Mouse (Mus musculus) embryo, embryonic 10.5 days (tissue): Measurements from ENCODE around the gene Ugt1a7c.
"Not testable (repeated sequence)": the region's sequence is repeated elsewhere in the genome, so short reads cannot be mapped to it uniquely, and the experiment has no call there.

Experiments
- DNase-seq: peaks from one replicate; pipeline ENCODE4 v3.0.0-alpha.2; 2015; ENCODE audit warnings: low spot score

The Ugt1a7c gene

GRCm38 (mm10) chr1:88197443-88197842 lies 102.6 kb downstream of the Ugt1a7c start:
- DNase-seq: no peak

GRCm38 (mm10) chr1:88199996-88200395 lies 105.1 kb downstream of the Ugt1a7c start:
- no peak for DNase-seq

- DNase-seq: no peak
These were observed 105.6 kb downstream of the Ugt1a7c start, which contains the start of gene Ugt1a2 for GRCm38 (mm10) chr1:88200456-88200855. Ugt1a2 (plus strand) TSS chr1:88200601.

- DNase-seq: peak; percentile 93
These were observed 110.5 kb downstream of the Ugt1a7c start, which contains the start of gene Dnajb3 for GRCm38 (mm10) chr1:88205294-88205922. Dnajb3 (minus strand) TSS chr1:88205782.

- DNase-seq: no peak
These were observed 112.1 kb downstream of the Ugt1a7c start for GRCm38 (mm10) chr1:88206843-88207479.

GRCm38 (mm10) chr1:88211812-88212211 lies 117.0 kb downstream of the Ugt1a7c start, which contains the start of gene Ugt1a1:
Ugt1a1 (plus strand) TSS chr1:88211959.
- DNase-seq: peak; percentile 18

- DNase-seq: peak; percentile 8
These were observed 117.6 kb downstream of the Ugt1a7c start for GRCm38 (mm10) chr1:88212341-88213045.

- DNase-seq: peak; percentile 14
These were observed 118.2 kb downstream of the Ugt1a7c start for GRCm38 (mm10) chr1:88213061-88213460.

- peak; percentile 4 for DNase-seq
These were observed 119.1 kb downstream of the Ugt1a7c start for GRCm38 (mm10) chr1:88213766-88214461.

GRCm38 (mm10) chr1:88214462-88214952 lies 119.6 kb downstream of the Ugt1a7c start:
- DNase-seq: peak; percentile 13

GRCm38 (mm10) chr1:88215466-88216380 lies 120.9 kb downstream of the Ugt1a7c start:
- DNase-seq: peak; percentile 14

GRCm38 (mm10) chr1:88216551-88216950 lies 121.7 kb downstream of the Ugt1a7c start:
- DNase-seq: peak; percentile 4

GRCm38 (mm10) chr1:88217144-88217543 lies 122.3 kb downstream of the Ugt1a7c start:
- DNase-seq: peak; percentile 7

GRCm38 (mm10) chr1:88217576-88217975 lies 122.7 kb downstream of the Ugt1a7c start:
- peak; percentile 19 for DNase-seq

- peak; percentile 12 for DNase-seq
These were observed 123.2 kb downstream of the Ugt1a7c start for GRCm38 (mm10) chr1:88218051-88218450.

- DNase-seq: no peak
These were observed 123.7 kb downstream of the Ugt1a7c start for GRCm38 (mm10) chr1:88218591-88218990.

- no peak for DNase-seq
These were observed 124.2 kb downstream of the Ugt1a7c start for GRCm38 (mm10) chr1:88219054-88219453.

GRCm38 (mm10) chr1:88220336-88220735 lies 125.5 kb downstream of the Ugt1a7c start:
- DNase-seq: no peak

GRCm38 (mm10) chr1:88222216-88222615 lies 127.4 kb downstream of the Ugt1a7c start:
- DNase-seq: no peak

- DNase-seq: not testable (repeated sequence)
These were observed 128.2 kb downstream of the Ugt1a7c start for GRCm38 (mm10) chr1:88223011-88223515.

- no peak for DNase-seq
These were observed 128.7 kb downstream of the Ugt1a7c start for GRCm38 (mm10) chr1:88223591-88223990.
